Mouse (Mus musculus): ENCODE results near the gene Tars. TPM values are rescaled to one million over a fixed set of nuclear protein-coding genes. Genes with fewer than 3 reads are reported as not detected.

Gene Tars
- polyA plus RNA-seq, 2 experiments = 28.3 to 37.6 TPM

DNA sequence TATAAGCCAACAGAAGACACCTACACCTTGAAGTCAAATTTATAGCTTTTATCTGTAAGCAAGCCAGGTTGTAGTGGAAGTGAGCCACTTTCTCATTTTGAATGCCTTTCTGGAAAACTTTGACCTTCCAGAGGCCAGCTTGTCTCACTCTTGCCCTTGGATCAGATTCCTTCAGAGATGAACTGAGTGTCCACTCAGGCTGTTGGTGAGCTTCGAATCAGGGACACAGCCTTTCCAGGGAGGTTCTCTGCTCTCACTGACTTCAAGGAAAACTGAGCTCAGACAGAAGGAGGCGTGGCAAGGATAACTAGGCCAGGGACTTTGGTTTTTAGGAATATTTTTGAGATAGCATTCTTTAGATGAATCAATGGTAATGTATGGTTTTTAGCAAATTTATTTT lies 13.1 kb upstream of the Tars start:
- Histone ChIP-seq H3K4me1 (replicated peaks; ENCODE audit: control insufficient read depth in 2 of 2, insufficient read depth in 2 of 2, low read length in 1 of 2) (no peaks in the 10 kb centered on the region), H3K4me3 (ENCODE audit: insufficient read depth in 1 of 2, low read depth in 2 of 2, low read length in 2 of 2) (no peak overlapping the region), H3K27ac (no peak overlapping the region), H3K9me3 (ENCODE audit: control insufficient read depth, low read length) (no peaks in the 10 kb centered on the region), H3K27me3 (ENCODE audit: control insufficient read depth, insufficient read depth, low read length) (no peaks in the 10 kb centered on the region), H3K9ac (replicated peaks) (no peak overlapping the region), H3K36me3 (replicated peaks; ENCODE audit: control insufficient read depth, insufficient read depth, low read depth) (no peaks in the 10 kb centered on the region), H3K4me2 (ENCODE audit: low read depth) (no peak overlapping the region)
- no peak for DNase-seq (ENCODE audit: low read depth in 3 of 3, low spot score in 3 of 3)
- TF ChIP-seq EP300 (IDR thresholded peaks at IDR 0.05; ENCODE audit: low read depth) (no peak), CTCF (IDR thresholded peaks at IDR 0.05; ENCODE audit: low read depth) (no peak)
- ATAC-seq (ENCODE audit: insufficient read depth) = no peak
- WGBS (ENCODE audit: insufficient replicate concordance) = 37% methylated on average over 2 of the region's 2 CpGs

DNA sequence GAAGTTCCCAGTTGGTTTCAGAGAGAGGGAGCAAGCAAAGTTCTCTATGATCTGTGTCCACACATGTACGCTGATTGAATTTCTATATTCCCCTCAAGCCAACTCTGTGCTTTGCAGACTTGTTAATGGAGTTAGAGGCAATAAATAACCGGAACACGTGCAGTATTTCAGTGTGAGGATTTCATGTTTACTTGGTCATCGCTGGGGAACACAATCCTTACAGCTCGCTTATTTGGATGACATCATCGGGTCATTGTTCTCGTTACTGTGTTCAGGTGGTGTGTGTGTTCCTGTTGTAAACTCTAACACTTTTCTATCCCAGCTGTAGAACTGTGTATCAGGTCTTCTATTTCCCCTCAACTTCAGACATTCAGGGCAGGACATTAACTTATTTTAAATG lies 12.4 kb upstream of the Tars start:
- Histone ChIP-seq H3K9me3 (ENCODE audit: control insufficient read depth, low read length) (no peaks in the 10 kb centered on the region), H3K9ac (replicated peaks) (no peak overlapping the region), H3K27me3 (ENCODE audit: control insufficient read depth, insufficient read depth, low read length) (no peaks in the 10 kb centered on the region), H3K27ac (no peak overlapping the region), H3K4me2 (ENCODE audit: low read depth) (no peak overlapping the region), H3K36me3 (replicated peaks; ENCODE audit: control insufficient read depth, insufficient read depth, low read depth) (no peaks in the 10 kb centered on the region), H3K4me3 (ENCODE audit: insufficient read depth in 1 of 2, low read depth in 2 of 2, low read length in 2 of 2) (no peak overlapping the region), H3K4me1 (replicated peaks; ENCODE audit: control insufficient read depth in 2 of 2, insufficient read depth in 2 of 2, low read length in 1 of 2) (no peaks in the 10 kb centered on the region)
- DNase-seq (ENCODE audit: low read depth in 3 of 3, low spot score in 3 of 3) (no peak), ATAC-seq (ENCODE audit: insufficient read depth) (no peak)
- TF ChIP-seq EP300 (IDR thresholded peaks at IDR 0.05; ENCODE audit: low read depth) = no peak
- TF ChIP-seq CTCF (IDR thresholded peaks at IDR 0.05; ENCODE audit: low read depth) = no peak
- WGBS (ENCODE audit: insufficient replicate concordance) = 55% methylated on average over 7 of the region's 7 CpGs

DNA sequence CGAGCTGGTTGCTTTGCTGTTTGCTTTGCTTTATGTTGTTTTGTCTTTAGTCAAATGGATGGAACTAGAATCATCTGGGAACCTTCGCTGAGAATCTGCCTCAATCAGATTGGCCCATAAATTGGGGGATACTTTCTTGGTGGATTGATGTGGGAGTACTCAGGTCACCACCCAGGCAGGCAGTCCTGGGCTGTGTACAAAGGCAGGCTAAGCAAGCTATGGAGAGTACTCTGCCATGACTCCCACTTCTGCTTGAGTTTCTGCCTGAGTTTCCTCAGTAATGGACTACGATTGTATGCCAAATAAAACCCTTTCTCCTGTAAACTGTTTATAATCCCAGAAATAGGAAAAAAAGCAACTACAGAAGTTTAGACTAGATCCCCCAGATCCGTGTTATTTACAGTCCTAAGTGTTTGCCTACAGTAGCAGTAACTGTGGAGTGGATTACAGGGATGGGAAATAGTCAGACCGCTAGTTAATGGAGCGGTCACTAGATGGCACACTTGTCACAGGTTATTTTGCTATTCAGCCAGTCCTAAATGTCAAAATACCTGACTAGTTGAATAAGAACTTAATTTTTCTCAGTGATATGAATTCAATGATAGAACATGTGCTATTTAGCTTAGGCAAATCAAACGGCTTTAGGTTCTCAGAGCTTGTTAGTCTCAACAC lies 8.8 kb upstream of the Tars start:
- H3K4me2 ChIP-seq (ENCODE audit: low read depth) = no peak overlapping the region
- no peak overlapping the region for H3K4me3 ChIP-seq (ENCODE audit: insufficient read depth in 1 of 2, low read depth in 2 of 2, low read length in 2 of 2)
- TF ChIP-seq CTCF (IDR thresholded peaks at IDR 0.05; ENCODE audit: low read depth) (peak; percentile 33; the same call in 1 of the 2 replicates), EP300 (IDR thresholded peaks at IDR 0.05; ENCODE audit: low read depth) (no peak)
- no peak overlapping the region for H3K9ac ChIP-seq (replicated peaks)
- WGBS (ENCODE audit: insufficient replicate concordance) = 27% methylated on average over 7 of the region's 7 CpGs
- H3K4me1 ChIP-seq (replicated peaks; ENCODE audit: control insufficient read depth in 2 of 2, insufficient read depth in 2 of 2, low read length in 1 of 2) = no peaks in the 10 kb centered on the region
- no peaks in the 10 kb centered on the region for H3K27me3 ChIP-seq (ENCODE audit: control insufficient read depth, insufficient read depth, low read length)
- ATAC-seq (ENCODE audit: insufficient read depth) (no peak), DNase-seq (ENCODE audit: low read depth in 3 of 3, low spot score in 3 of 3) (no peak)
- no peak overlapping the region for H3K27ac ChIP-seq
- no peaks in the 10 kb centered on the region for H3K36me3 ChIP-seq (replicated peaks; ENCODE audit: control insufficient read depth, insufficient read depth, low read depth)
- H3K9me3 ChIP-seq (ENCODE audit: control insufficient read depth, low read length) = no peaks in the 10 kb centered on the region

DNA sequence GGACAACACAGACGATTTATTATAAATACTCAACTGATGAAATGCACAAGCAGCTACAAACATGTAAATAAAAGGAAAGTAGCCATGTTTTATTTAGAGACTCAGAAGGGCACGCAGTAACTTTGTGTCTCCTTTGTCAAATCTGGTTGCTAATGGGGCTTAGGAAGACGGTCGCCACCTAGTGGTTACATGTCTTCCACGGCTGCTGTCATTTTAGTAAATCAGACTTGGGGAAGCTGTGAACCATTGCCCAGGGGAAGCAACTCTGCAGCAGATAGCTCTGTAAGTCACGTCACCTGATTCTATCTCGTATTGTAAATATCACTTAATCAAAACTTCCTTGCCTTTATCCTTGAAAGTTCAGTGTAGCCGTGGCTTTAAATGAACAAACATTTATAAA lies 7.9 kb upstream of the Tars start:
- H3K27me3 ChIP-seq (ENCODE audit: control insufficient read depth, insufficient read depth, low read length) = no peaks in the 10 kb centered on the region
- H3K9ac ChIP-seq (replicated peaks) = no peak overlapping the region
- 7% methylated on average over 8 of the region's 8 CpGs for WGBS (ENCODE audit: insufficient replicate concordance)
- no peaks in the 10 kb centered on the region for H3K9me3 ChIP-seq (ENCODE audit: control insufficient read depth, low read length)
- H3K4me1 ChIP-seq (replicated peaks; ENCODE audit: control insufficient read depth in 2 of 2, insufficient read depth in 2 of 2, low read length in 1 of 2) = no peaks in the 10 kb centered on the region
- peak; percentile 46 to 54 (median 50) for DNase-seq (ENCODE audit: low read depth in 3 of 3, low spot score in 3 of 3)
- H3K4me2 ChIP-seq (ENCODE audit: low read depth) = no peak overlapping the region
- peak; percentile 77 for TF ChIP-seq CTCF (IDR thresholded peaks at IDR 0.05; ENCODE audit: low read depth)
- TF ChIP-seq EP300 (IDR thresholded peaks at IDR 0.05; ENCODE audit: low read depth) = no peak
- H3K27ac ChIP-seq = no peak overlapping the region
- no peaks in the 10 kb centered on the region for H3K36me3 ChIP-seq (replicated peaks; ENCODE audit: control insufficient read depth, insufficient read depth, low read depth)
- no peak for ATAC-seq (ENCODE audit: insufficient read depth)
- H3K4me3 ChIP-seq (ENCODE audit: insufficient read depth in 1 of 2, low read depth in 2 of 2, low read length in 2 of 2) = no peak overlapping the region

DNA sequence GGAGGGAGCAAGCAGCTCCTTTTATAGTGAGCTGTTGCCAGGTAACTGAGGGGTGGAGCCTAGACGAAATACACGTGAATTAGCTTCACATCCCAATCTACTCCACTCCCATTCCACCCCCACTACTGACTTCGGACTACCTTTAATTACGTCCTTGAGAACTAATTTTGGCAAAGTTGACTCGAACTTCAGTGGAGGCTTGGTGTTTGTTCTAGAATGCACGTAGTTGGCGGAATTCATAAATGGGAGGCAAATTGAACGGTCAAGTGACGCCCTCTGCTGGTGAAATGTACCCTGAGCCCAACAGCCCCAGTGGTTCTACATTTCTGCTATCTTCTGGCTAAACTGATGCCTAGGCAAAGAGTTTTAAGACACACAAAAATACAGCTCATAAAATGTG lies 7.3 kb upstream of the Tars start:
- Histone ChIP-seq H3K4me2 (ENCODE audit: low read depth) (no peak overlapping the region), H3K36me3 (replicated peaks; ENCODE audit: control insufficient read depth, insufficient read depth, low read depth) (no peaks in the 10 kb centered on the region)
- TF ChIP-seq CTCF (IDR thresholded peaks at IDR 0.05; ENCODE audit: low read depth) (peak; percentile 55), EP300 (IDR thresholded peaks at IDR 0.05; ENCODE audit: low read depth) (no peak)

More for the DNA sequence above, 7.3 kb upstream of the Tars start:
- no peak for ATAC-seq (ENCODE audit: insufficient read depth)
- Histone ChIP-seq H3K9ac (replicated peaks) (no peak overlapping the region), H3K4me3 (ENCODE audit: insufficient read depth in 1 of 2, low read depth in 2 of 2, low read length in 2 of 2) (no peak overlapping the region), H3K27me3 (ENCODE audit: control insufficient read depth, insufficient read depth, low read length) (no peaks in the 10 kb centered on the region), H3K4me1 (replicated peaks; ENCODE audit: control insufficient read depth in 2 of 2, insufficient read depth in 2 of 2, low read length in 1 of 2) (no peaks in the 10 kb centered on the region), H3K27ac (no peak overlapping the region), H3K9me3 (ENCODE audit: control insufficient read depth, low read length) (no peaks in the 10 kb centered on the region)
- no peak for DNase-seq (ENCODE audit: low read depth in 3 of 3, low spot score in 3 of 3)
- WGBS (ENCODE audit: insufficient replicate concordance) = 31% methylated on average over 9 of the region's 9 CpGs
